Mouse (Mus musculus): Measurements from ENCODE around the gene Hpgds. TPM values are rescaled to one million over a fixed set of nuclear protein-coding genes. Genes with fewer than 3 reads are reported as not detected.

Gene Hpgds
- polyA plus RNA-seq, 1 experiment: 4.5 TPM

Other genes starting within 250 kb of the Hpgds start
- 21.2 TPM in 2 replicates for gene Smarcad1, start 102.3 kb downstream of the Hpgds start, polyA plus RNA-seq (2012; rRNA removed)
- gene C130060K24Rik, start 236.2 kb upstream of the Hpgds start, polyA plus RNA-seq (2012; rRNA removed): not detected in 2 replicates